Mouse (Mus musculus) T-helper 1 cell (primary cell): ENCODE data around the gene Lrrtm3.

ENCODE experiments used
- in situ Hi-C: fragments of 300-600 bp; cut with MboI, MseI; formaldehyde crosslinking; loops from one replicate; pipeline ENCODE4 v1.15.1; 2025; ENCODE audit warnings: high pct_unique_total_duplicates

The Lrrtm3 gene

GRCm38 (mm10) chr10:63899891-63900290 is 190.2 kb downstream of the Lrrtm3 start:
- in situ Hi-C loops, result loop anchor here (10.0 kb wide), 1 partner anchor 1385 kb away; no protein-coding TSS in a partner anchor

- in situ Hi-C loops, result no loop called here
These were observed 195.5 kb downstream of the Lrrtm3 start for GRCm38 (mm10) chr10:63894612-63895011.

- in situ Hi-C loops, result no loop called here
These were observed 203.5 kb downstream of the Lrrtm3 start for GRCm38 (mm10) chr10:63886449-63887088.

- in situ Hi-C loops, result no loop called here
These were observed 209.6 kb downstream of the Lrrtm3 start for GRCm38 (mm10) chr10:63880462-63880903.
